Comparison of ENCODE assay signal across 9 mouse cellular contexts in the genomic region with DNA sequence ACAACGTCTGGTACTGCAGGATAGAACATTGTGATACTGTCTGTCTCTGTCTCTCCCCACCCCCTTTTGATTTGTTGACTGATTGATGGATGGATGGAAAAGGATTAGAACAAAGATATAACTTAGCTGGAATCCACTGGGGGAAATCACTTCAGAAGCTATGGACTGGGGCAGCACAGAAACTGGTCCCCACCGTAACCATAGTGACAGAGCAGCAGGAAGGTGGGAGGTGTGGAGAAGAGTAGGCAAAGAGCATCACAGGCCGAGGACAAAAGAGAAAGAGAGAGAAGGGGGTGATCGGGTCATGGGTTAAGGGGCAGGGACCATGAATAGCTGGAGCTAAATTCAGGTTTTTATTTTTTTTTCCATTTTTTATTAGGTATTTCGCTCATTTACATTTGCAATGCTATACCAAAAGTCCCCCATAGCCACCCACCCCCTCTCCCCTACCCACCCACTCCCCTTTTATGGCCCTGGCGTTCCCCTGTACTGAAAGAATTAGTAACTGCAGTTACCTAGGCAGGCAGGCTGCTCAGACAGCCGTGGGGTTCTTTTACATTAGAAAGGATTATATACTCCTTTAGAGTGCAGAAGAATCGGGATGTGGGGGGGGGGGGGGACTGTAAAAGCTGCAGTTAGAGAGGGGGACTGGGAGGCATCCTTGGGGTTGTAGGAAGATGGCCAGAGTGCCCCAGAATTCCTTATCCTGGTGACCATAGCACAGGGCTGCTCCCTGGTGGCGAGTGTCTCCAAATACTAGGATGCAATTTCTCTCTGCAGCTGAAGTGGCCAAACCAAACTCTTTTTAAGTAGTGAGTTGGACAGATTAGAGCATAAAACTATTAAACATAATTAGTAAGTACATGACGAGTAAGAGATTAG.
A peak's percentile ranks its signal among the peaks of the same experiment; 100 is the strongest.
DNase-seq lines count a peak whose midpoint lies in the region; ATAC-seq and TF ChIP-seq lines count a peak whose summit lies in the region.
"Had no signal": no experiment of that assay in that cellular context is flagged by ENCODE, and none has a peak within 500 bp of the region (broad histone marks: within the 10 kb centered on the region; RNA-seq: fewer than 3 reads in every experiment).

No protein-coding gene starts in this region.

- H3K4me1 ChIP-seq in kidney, adult 2 months (ENCODE audit: control insufficient read depth, insufficient read depth, low read length), result no peaks in the 10 kb centered on the region; the same call in 1 of the 2 replicates
- H3K4me1 ChIP-seq in hindbrain, embryonic 14.5 days (replicated peaks; ENCODE audit: control insufficient read depth, insufficient read depth, low read length), result 0 out of 2 replicates have a peak, but pooled peaks cover 4% of the 10 kb centered on the region
- H3K4me1 ChIP-seq in small intestine, adult 2 months (ENCODE audit: control insufficient read depth, insufficient read depth, insufficient read length, low read length), result no peaks in the 10 kb centered on the region; the same call in 1 of the 2 replicates

- no peak overlapping the region for H3K4me3 ChIP-seq in kidney, adult 2 months (ENCODE audit: insufficient read depth, low read depth, low read length)
- H3K4me3 ChIP-seq in hindbrain, embryonic 14.5 days (replicated peaks; ENCODE audit: low read length), result no peak overlapping the region
- no peak overlapping the region for H3K4me3 ChIP-seq in small intestine, adult 2 months (ENCODE audit: low read depth, low read length)

- H3K9me3 ChIP-seq in hindbrain, embryonic 14.5 days (ENCODE audit: control insufficient read depth, low read length), result no peaks in the 10 kb centered on the region

- no peak for TF ChIP-seq POLR2A in kidney, adult 2 months (IDR thresholded peaks at IDR 0.05; ENCODE audit: low read depth, low read length)
- TF ChIP-seq POLR2A in small intestine, adult 2 months (IDR thresholded peaks at IDR 0.05; ENCODE audit: low read depth, low read length), result no peak

- H3K27me3 ChIP-seq in kidney, adult 2 months (replicated peaks; ENCODE audit: control insufficient read depth, insufficient read depth, low read length), result peaks cover 5% of the 10 kb centered on the region; the same call in 1 of the 2 replicates
- peaks cover 10% of the 10 kb centered on the region for H3K27me3 ChIP-seq in Patski
- H3K27me3 ChIP-seq in hindbrain, embryonic 14.5 days (ENCODE audit: control insufficient read depth, insufficient read depth, low read length), result no peaks in the 10 kb centered on the region
- no peaks in the 10 kb centered on the region for H3K27me3 ChIP-seq in small intestine, adult 2 months (ENCODE audit: control insufficient read depth, insufficient read depth, low read length)

- in situ Hi-C loops in Patski (cut with MboI; ENCODE audit: low pct_unique_long_range_greater_than_20kb), result no loop called here

- WGBS in kidney, adult 2 months, result 26% methylated on average over 10 of the region's 10 CpGs
- WGBS in hindbrain, embryonic 14.5 days, result 15% methylated on average over 10 of the region's 10 CpGs
- 50% methylated on average over 10 of the region's 10 CpGs for WGBS in small intestine, adult 2 months

- POLR2A ChIA-PET in Patski (lab: Charles Lee), result interaction anchor here (0.6 to 0.7 kb wide), 2 partner anchors 79 to 1016 kb away, joined by 3 to 4 read pairs; no protein-coding TSS in a partner anchor

- H3K27ac ChIP-seq in kidney, adult 2 months (ENCODE audit: insufficient read depth, low read depth, low read length), result no peak overlapping the region
- no peak overlapping the region for H3K27ac ChIP-seq in hindbrain, embryonic 14.5 days
- no peak overlapping the region for H3K27ac ChIP-seq in small intestine, adult 2 months (ENCODE audit: insufficient read depth, low read depth, low read length)
- H3K27ac ChIP-seq: macrophage had no signal

- no peak for ATAC-seq in Patski
- peak; percentile 82 for ATAC-seq in hindbrain, embryonic 14.5 days (ENCODE audit: low FRiP score)

- no peak overlapping the region for H3K9ac ChIP-seq in hindbrain, embryonic 14.5 days

- DNase-seq in kidney, adult 2 months, result no peak
- DNase-seq in kidney, adult 8-10 months, result no peak
- no peak for DNase-seq in Patski (ENCODE audit: low read depth, low spot score)
- DNase-seq in cerebellum, postnatal 25 days, result peak; percentile 64 to 77
- DNase-seq in hindbrain, embryonic 14.5 days (ENCODE audit: low spot score), result peak; percentile 52
- no peak for DNase-seq in T-cell, adult 2 months (ENCODE audit: low spot score)
- DNase-seq in layer of hippocampus, postnatal 14 days (ENCODE audit: low spot score in 2 of 2), result no peak

- H3K4me2 ChIP-seq in hindbrain, embryonic 14.5 days (replicated peaks), result no peak overlapping the region

- CTCF ChIA-PET in Patski (lab: Charles Lee), result interaction anchor here (0.5 to 1.8 kb wide), 3 partner anchors 28 to 1970 kb away, joined by 3 to 7 read pairs (median 4); no protein-coding TSS in a partner anchor

- TF ChIP-seq CTCF in kidney, adult 2 months (conservative IDR thresholded peaks at IDR 0.05; ENCODE audit: insufficient read depth, insufficient read length, low read depth, low read length), result peak; percentile 43
- TF ChIP-seq CTCF in Patski (IDR thresholded peaks at IDR 0.05), result peak; percentile 55
- TF ChIP-seq CTCF in small intestine, adult 2 months (IDR thresholded peaks at IDR 0.05; ENCODE audit: extremely low read depth, insufficient read length, insufficient replicate concordance, low read depth, low read length), result peak; percentile 46; the same call in 1 of the 2 replicates

- H3K36me3 ChIP-seq in kidney, adult 2 months (ENCODE audit: control insufficient read depth, insufficient read depth, low read length), result no peaks in the 10 kb centered on the region
- H3K36me3 ChIP-seq in hindbrain, embryonic 14.5 days (replicated peaks; ENCODE audit: control insufficient read depth, insufficient read depth), result no peaks in the 10 kb centered on the region
- H3K36me3 ChIP-seq in small intestine, adult 2 months (ENCODE audit: control insufficient read depth, insufficient read depth, low read length), result no peaks in the 10 kb centered on the region

Comparison
In these comparisons a context has a peak if more than half of its experiments do, and no peak if none do; other contexts are left out.
1. DNase-seq: peak in cerebellum, postnatal 25 days (2 of 2) and hindbrain, embryonic 14.5 days (single experiment); none in kidney, adult 2 months (single experiment), kidney, adult 8-10 months (0 of 2), Patski (single experiment), T-cell, adult 2 months (single experiment) and layer of hippocampus, postnatal 14 days (0 of 2).
2. Peak in every context shown above with its lines, with median percentiles within 50 percentile points of each other: CTCF ChIP-seq.